Mouse (Mus musculus) adrenal gland, postnatal 4 days (tissue): ENCODE results near the gene Rnaseh1. TPM values are rescaled to one million over a fixed set of nuclear protein-coding genes. Genes with fewer than 3 reads are reported as not detected.

Experiments used
- DNase-seq, 2 experiments: peaks; one replicate each; pipeline ENCODE4 v3.0.0; 2021 to 2022; ENCODE audit warnings: low spot score in 2 of 2, mixed read lengths in 2 of 2
- total RNA-seq, 2 experiments: library from RNA; stranded (reverse); gene quantifications; 2 replicates each; pipeline ENCODE4 v1.2.3; 2021

The Rnaseh1 gene
- total RNA-seq, 2 experiments from 2014 or later: 17.4 to 19.1 TPM

DNA sequence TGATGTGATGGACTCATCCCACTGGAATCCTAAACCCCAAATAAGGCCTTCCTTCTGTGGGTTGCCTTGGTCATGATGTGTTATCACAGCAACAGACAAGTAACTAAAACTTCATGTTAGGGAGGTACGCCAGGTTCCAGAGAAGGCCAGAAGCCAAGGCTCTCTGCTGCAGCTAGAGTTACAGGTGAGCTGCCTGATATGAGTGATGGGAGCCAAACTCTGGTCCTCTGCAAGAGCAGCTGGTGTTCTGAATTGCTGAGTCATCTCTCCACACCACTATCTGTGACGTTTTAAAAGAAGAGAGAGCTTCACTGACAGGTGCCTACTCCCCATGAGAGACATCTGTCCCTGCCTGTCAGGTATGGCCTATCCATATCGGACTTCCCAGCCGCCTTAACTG is 13.2 kb downstream of the Rnaseh1 start:
- DNase-seq: no peak

DNA sequence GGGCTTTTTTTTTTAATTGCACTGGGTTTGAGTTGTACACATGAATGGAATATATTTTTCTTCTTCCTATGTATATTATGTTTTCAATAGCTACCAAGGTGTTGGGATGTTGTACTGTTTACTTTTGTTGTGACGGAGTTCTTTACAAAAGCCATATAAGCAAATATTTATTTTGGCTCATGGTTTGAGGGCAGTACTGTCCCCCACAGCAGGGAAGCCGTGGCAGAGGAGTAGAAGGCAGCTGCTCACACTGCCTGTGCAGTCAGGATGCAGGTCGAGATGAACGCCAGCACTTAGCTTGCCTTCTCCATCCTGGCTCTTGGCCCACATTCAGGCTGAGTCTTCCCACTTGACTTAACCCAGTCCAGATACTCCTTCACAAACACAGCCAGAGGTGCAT is 17.3 kb downstream of the Rnaseh1 start:
- no peak for DNase-seq

DNA sequence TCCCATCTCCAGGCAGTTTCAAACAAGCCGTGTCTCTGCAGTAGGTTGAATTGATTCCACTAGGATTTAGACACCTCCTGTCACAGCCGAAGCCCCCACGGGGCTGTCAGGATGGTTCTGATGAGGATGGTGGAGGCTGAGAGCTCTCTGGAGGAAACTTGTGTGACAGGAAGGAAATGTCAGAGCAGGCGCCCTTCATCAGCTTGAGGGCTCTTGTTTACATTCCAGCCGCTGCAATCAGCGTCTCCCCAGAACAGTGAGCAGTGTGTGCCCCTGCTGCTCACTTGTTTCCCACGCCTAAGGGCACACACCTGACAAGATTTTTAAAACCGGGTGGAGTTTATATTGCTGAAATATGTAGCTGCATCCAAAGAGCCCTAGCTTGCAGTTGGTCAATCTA is 17.9 kb downstream of the Rnaseh1 start:
- no peak for DNase-seq

DNA sequence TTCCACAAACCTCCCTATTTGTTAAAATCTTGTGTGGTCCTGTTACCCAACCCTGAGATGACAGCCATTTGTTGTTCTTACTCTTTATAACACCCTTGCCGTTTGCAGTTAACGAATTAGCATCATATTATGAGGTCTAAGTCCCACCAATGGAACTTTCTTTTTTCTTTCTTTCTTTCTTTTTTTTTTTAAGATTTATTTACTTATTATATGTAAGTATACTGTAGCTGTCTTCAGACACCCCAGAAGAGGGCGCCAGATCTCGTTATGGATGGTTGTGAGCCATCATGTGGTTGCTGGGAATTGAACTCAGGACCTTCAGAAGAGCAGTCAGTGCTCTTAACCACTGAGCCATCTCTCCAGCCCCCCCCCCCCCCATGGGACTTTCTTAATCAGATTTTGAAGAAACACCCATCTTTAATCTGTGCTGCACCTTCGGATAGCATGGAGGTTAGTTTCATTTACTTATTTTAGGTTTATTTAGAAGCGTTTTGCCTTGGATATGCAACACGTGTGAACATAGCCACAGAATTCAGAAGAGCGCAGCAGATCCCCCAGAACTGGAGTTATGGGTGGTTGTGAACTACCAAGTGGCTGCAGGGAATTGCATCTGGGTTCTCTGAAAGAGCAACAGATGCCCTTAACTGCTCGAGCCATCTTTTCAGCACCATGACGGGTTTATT is 24.8 kb downstream of the Rnaseh1 start:
- no peak for DNase-seq

DNA sequence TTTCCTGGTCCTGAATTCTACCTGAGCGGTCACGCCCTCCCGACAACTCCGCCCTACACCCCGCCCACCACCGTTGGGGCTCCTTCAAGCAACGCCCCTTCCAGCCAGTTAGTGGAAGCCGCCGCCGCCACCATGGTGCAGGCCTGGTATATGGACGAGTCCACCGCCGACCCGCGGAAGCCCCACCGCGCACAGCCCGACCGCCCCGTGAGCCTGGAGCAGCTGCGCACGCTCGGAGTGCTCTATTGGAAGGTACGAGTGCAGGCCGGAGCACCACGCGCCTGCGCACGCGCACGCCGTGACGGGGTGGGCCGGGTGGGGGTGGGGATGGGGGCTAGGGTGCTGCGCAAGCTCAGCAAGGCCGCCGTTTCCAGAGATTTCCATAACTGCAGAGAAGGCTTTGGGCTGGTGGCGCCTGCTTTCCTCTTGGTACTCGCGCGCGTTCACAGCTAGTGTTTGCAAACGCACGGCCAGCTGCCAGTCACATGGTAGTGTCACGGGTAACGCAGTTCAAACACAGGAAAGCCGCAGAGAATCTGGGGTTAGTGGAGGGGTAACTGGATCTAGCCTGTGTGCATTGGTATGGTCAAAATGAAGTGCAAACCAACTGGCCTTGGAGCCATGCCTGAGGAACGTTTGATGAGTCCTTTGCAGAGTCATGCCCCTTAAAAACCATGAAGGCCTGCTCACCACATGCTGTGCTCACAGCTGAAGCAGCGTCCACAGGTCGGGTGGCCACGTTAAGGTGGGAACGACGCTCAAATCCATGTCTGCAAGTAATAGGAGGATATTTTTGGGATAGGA is 25.9 kb downstream of the Rnaseh1 start, which contains the start of gene Adi1:
Gene Adi1, plus strand, starts transcription at position 111 of the 804 bp plus-strand sequence.
- peak; percentile 60 to 63 for DNase-seq

DNA sequence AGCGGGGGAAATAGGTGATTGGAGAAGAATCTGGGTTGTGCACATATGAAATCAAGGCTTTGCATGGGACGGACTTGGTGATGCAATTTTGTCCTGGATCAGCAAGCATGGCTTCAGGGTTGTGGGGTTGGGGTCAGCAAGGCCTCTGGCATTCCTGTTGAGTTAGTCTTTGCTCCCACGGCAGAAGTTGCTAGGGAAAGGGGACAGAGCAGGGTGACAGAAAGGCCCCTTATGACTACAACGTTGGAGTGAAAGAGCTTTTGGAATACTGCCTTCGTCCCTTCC is 26.5 kb downstream of the Rnaseh1 start:
- no peak for DNase-seq

DNA sequence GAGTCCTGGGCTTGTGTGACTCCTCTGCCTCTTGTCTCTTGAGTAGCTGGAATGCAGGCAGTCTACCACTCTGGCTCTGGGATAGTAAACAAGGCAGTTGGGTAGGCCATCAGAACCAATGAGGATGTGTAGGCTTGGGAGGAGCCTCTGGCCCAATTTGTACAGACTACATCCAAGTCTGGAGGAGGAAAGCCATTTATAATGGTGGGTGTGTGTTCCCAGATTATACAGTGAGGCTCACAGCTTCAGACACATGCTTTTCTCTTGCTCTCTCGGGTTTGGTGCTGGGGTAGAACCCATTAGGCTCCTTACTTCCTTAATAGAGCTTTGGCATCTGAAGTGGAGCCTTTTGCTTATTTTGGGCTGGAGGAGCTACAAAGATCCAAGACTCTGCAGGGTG is 35.3 kb downstream of the Rnaseh1 start:
- no peak for DNase-seq

DNA sequence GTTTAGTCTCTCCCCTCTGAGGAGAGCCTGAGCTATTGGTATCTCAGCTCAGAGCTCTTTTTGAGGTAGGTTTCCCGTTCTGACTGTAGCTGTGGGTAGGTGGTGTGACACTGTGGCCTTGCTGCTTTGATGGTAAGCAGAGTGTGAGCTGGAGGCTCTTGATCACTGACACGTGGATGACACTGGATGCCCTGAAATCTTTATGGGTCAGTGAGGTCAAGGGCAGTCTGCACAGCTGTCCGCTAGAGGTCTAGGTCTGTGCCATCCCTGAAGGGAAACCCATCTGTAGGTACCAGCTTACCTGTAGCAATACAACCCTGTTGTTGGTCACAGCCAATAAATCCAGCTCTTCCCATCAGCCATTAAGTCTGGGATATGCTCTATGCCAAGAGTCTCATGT is 36.4 kb downstream of the Rnaseh1 start:
- no peak for DNase-seq

DNA sequence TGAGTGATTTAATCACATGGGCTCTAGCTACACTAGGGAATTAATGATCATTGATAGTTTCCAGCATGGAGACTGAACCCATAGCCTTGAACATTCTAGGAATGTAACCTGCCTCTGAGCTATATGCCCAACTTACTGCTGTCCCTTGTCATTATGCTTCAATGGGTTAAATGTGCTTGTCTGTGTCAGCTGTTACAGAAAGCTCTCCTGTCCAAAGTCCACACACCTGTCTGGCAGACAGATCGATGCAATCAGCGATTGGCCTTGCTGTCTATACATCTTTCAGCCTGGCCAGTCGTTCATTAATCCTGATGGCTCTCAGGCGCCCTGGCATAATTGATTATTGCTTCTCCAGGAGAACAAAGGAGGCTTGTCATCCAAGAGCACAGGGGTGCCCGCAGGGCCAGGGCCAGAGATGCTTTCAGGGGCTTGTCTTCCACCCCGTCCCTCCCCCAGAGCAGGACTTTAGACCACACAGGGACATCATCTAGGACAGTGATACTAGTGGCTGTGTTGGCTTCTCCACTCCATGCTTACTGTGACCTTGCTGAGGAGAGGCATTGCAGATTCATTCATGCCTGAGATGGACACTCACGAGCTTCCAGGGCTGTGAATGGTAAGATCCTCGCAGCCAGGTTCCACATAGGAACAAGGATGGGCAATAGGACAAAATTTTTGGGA is 36.9 kb downstream of the Rnaseh1 start:
- no peak for DNase-seq

DNA sequence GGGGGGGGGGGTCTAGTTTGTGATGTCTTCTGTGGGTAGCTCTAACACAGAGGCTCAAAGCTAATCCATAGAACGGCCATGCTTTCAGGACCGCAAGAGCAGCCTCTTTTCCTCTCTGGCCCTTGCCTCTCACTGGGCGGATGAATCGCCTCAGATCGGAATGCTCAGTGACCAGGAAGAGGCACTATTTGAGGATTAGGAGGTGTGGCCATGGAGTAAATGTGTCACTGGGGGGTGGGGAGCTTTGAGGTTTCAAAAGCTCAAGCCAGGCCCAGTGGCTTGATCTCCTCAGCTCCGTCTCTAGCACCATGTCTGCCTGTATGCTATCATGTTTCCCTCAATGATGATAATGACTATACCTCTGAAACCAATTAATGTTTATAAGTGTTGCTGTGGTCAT is 39.6 kb downstream of the Rnaseh1 start:
- DNase-seq: no peak

DNA sequence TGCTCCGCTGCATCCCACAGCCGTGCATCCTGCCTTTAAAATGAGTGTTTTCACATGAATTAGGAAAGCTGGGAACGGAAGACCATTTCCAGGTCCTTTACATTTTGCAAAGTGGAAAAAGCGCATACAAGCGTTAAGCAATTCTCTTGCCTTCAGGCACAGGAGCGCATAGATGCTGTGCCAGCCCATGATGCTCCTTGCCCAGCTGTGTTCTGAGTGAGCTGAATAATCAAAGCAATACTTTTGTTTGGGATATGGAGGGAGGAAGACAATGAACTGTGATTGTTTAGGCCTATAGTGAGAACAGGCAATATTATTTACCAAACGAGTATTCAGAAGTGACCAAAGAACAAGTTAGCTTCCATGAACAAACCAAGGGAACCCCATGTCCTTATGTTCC is 41.3 kb downstream of the Rnaseh1 start:
- DNase-seq: no peak

DNA sequence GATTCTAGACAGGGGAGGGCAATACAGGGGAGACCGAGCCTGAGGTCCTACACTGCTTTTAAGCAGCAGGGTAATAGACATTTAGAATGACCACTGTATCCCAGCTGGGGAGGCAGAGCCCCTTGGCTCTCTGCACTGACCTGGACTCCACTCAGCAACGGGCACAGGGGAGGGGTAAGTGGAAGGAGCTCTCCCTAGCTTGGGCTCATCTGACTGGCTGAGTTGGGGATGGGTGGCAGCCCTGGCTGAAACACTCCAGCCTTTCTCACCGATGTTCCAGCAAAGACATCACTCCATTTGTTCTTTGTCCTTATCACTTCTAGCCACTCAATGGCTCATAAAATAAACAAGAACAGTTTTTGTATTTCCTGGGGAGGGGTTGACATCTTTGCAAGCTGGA is 44.3 kb downstream of the Rnaseh1 start:
- DNase-seq: no peak

DNA sequence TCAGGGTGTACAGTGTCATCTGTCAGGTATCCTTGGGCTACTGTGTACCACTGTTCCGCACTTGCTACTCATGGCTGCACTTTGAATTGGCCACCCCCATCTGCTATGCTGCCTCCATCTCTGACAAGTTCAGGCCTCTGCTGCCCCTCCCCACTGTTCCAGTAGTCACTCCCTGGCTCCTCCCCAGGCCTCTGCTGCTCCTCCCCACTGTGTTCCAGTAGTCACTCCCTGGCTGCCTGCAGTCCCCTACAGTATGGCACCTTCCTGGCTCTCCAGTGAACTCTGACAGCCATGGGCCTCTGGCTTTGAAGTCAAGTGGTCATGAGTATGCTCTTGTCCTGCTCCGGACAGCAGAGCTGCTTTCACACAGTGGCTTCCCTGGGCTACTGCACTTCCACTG is 44.8 kb downstream of the Rnaseh1 start:
- no peak for DNase-seq

DNA sequence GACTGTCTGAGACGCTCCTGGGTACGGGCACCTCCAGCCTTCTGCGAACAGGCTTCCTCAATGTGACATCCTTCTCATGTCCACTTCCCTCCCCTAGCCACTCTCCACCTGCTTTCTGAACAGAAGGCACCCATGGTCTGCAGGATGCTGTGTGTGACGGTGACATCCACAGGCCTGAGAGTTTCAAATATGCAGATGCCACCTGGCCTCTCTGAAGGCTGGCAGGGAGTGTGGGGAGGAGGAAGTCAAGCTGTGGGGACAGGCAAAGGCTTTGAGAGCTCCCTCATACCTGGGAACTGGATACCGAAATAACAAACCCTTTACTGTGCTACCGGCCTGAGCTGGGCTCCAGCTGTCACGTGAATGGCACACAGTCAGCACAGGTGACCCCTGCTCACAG is 45.4 kb downstream of the Rnaseh1 start:
- no peak for DNase-seq

DNA sequence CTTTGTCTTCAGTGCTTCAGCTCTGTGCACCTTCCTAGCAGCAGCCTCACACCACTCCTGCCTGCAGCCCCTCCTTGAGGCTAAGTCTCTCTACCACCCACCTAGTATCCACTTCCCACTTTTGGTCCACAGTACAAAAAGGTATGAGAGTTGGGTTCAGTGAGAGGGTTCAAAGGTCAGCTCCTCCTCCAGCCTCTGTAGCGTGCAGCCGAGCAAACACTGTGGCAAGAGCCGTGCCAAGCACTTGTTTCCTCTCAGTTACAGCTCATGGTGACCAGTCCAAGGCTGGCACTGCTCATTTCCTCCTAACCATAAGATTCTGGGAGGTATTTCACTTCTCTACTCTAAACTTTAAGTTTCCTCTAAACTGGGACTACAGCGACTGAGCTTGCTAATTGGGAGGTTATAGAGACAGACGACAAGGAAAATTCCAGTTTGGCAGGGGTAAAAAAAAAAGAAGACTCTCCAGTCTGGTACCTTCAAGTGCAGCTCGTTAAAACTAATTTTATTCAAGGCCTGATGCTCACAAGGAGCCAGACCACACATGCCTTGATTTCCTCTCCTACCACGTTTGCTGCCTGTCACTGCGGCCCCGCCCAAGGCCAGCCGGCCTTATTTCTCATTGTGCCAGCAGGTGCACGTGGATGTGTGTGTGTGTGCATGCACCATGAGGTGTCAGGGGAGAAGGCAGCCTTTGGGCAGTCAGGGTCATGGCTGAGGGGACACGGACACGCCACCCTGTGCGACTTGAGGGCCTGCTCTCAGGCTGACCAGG is 48.6 kb downstream of the Rnaseh1 start:
- no peak for DNase-seq

DNA sequence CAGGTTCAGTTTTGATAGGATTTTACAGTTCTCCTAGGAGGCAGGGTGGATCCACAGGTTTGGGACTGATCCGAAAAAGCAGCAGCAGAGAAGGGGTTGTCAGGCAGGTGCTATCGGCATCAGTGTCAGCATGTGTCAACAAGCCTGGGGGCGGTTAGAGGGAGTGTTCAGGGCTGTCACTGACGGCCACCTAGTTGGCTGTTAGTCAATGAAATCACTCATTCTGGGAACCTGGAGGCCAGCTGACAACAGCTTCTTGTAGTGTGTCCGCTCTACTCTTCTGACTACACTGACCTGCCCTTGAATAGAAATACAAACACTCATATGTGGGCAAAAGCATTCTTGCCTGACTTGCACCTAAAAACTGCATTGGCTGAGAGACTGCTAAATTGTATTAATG is 49.7 kb downstream of the Rnaseh1 start:
- no peak for DNase-seq

DNA sequence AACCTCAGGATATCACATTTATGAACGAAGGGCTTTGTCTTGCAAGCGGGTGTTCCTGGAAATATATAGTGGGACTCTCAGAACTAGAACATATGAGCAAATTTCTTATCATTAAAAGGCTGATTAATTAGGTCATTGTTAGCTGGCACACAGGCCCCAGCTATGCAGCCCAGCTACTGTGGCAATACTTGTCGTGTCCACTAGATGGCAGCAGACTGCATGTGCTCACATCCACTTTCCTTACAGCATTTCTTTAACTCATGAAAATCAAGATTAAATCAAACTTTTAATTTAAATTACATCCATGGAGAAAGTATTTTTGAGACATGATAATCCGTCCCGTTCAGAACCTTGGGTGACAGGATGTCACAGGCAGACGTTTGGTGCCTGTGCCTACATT is 50.3 kb downstream of the Rnaseh1 start:
- peak in 1 of 2 experiments; percentile 32 for DNase-seq

DNA sequence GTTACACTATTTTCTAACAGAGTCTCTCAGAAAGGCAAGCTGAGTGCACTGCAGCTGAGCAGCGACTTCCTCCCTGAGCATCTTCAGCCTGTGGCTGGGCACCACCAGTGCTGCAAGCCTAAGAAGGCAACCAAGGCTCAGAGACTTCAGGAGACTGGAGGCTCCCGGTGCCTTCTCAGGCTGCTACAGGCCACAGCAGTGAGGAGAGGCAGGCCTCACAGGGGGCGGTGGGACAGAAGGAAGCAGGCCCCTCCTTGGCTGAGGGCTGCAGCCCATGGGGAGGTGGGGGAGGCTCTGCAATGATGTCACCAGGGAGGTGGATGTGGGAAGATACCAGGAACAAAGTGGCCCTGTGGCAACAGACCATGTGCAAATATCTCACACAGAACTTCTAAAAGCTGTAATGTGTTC is 50.7 kb downstream of the Rnaseh1 start:
- no peak for DNase-seq

DNA sequence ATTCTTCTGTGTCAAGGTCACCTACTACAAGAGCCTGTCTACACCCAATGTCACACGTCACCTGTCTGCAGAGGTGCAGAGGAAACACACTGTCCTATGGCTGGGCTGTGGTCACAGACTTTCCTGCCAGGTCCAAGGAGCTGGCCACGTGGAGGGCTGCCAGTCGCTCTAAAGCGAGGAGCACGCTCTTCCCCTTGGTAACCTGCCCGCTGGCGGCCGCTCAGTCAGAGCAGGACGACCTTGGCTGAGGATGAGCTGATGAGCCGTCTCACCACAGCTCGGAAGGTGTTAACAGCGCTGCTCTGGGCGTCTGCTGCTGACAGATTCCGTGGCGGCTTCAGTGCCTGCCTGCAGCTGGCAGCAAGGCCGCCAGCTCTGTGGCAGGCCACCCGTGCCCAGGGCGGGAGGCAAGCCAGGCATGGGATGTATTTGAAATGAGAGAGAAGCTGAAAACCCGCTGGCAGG is 51.2 kb downstream of the Rnaseh1 start:
- peak in 1 of 2 experiments; percentile 26 for DNase-seq

DNA sequence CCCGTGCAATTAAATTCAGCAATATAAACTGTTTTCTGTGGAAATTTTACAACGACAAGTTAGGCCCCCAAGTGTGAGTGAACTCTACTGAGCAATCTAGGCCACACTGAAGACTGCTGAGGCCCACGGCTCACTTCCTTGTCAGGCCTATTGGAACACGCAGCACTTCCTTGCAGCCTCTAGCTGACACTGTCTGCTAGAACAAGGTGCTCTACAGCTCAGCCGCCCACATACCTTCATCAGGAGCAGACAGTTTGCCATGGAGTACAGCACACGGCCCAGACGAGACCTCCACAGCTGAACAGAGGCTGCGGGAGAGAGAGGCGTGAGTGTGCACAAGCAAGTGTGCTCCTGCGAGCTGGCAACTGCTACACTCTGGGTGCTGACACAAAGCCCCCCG is 51.9 kb downstream of the Rnaseh1 start:
- DNase-seq: no peak

DNA sequence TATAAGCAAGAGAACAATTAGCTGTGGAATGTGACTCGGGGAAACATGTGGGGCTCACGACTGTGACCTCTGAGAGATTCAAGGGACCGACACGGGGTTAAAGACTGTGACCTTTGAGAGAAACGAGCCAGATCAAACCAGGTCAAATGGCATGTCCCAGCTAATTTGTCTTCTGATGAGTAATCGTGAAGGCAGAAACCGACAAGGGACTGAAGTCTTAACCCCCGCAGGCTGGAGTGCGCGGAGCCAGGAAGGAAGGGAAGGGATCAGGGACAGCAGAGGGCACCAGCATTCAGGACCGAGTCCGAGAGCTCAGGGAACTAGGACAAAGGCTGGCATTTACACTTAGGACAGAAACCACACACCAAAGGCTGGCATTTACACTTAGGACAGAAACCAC is 55.0 kb downstream of the Rnaseh1 start:
- no peak for DNase-seq

DNA sequence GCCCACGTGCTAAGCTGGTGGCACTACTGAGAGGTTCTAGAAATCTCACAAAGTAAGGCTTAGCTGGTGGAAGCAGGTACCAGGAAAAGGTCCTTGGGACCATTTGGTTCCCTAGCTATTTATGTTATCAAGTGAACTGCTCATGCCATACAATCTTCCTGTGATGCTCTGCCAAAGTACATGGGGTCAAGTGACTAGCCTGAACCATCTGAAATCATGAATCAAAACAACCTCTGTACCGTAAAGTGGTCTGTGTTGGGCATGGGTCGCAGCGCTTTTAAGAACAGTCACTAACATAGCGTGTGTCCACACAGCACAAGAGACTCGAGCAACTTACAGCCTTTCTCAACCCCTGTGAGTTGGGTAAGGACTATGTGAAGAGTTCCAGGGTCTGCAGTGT is 55.8 kb downstream of the Rnaseh1 start:
- no peak for DNase-seq
